ENCODE assay signal across 26 mouse cellular contexts in the genomic region with DNA sequence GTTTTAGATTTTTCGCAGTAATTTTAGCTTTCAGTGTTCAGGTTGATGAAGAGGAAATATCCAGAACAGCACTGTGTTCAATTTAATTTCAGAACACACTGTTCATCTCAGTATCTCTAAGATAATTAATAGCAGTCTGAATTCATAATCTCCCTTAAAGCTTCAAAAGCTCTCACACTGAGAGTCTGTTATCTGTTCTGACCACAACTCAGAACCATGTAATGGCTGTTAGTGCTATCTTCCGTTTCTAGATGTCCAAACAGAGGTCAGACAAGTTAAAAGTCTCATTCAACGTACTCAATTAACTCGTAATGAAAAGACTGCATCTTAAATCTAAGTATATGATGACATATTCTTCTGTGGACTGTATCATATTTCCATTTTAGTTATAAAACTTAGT.
A peak's percentile ranks its signal among the peaks of the same experiment; 100 is the strongest.
DNase-seq lines count a peak whose midpoint lies in the region; ATAC-seq and TF ChIP-seq lines count a peak whose summit lies in the region.
"Had no signal": no experiment of that assay in that cellular context is flagged by ENCODE, and none has a peak within 500 bp of the region (broad histone marks: within the 10 kb centered on the region; RNA-seq: fewer than 3 reads in every experiment).

No protein-coding gene starts in this region.

- no peaks in the 10 kb centered on the region for H3K4me1 ChIP-seq in liver, postnatal 0 days (ENCODE audit: insufficient read depth)
- no peaks in the 10 kb centered on the region for H3K4me1 ChIP-seq in cerebellum, adult 2 months (ENCODE audit: control insufficient read depth, insufficient read depth, low read length)
- H3K4me1 ChIP-seq: embryonic facial prominence, embryonic 10.5 days; embryonic facial prominence, embryonic 12.5 days; forebrain, embryonic 10.5 days; forebrain, embryonic 12.5 days had no signal

- H3K9ac ChIP-seq in liver, postnatal 0 days (replicated peaks): no peak overlapping the region
- H3K9ac ChIP-seq: embryonic facial prominence, embryonic 12.5 days; forebrain, embryonic 12.5 days had no signal

- no peak overlapping the region for H3K27ac ChIP-seq in liver, postnatal 0 days (ENCODE audit: low read depth)
- no peak overlapping the region for H3K27ac ChIP-seq in cerebellum, adult 2 months (ENCODE audit: insufficient read depth, low read length)
- H3K27ac ChIP-seq: embryonic facial prominence, embryonic 10.5 days; embryonic facial prominence, embryonic 12.5 days; forebrain, embryonic 10.5 days; forebrain, embryonic 12.5 days had no signal

- H3K9me3 ChIP-seq in liver, postnatal 0 days (ENCODE audit: low read length): no peaks in the 10 kb centered on the region
- H3K9me3 ChIP-seq: embryonic facial prominence, embryonic 10.5 days; embryonic facial prominence, embryonic 12.5 days; forebrain, embryonic 10.5 days; forebrain, embryonic 12.5 days had no signal

- H3K27me3 ChIP-seq in liver, postnatal 0 days (ENCODE audit: insufficient read depth, low read length): no peaks in the 10 kb centered on the region
- no peaks in the 10 kb centered on the region for H3K27me3 ChIP-seq in cerebellum, adult 2 months (ENCODE audit: control insufficient read depth, insufficient read depth, low read length)
- H3K27me3 ChIP-seq: CH12.LX; embryonic facial prominence, embryonic 12.5 days; forebrain, embryonic 12.5 days; Patski had no signal

- TF ChIP-seq EP300 in liver, postnatal 0 days (IDR thresholded peaks at IDR 0.05; ENCODE audit: low read depth): 0 out of 2 replicates have a peak, but pooled peaks have one; percentile 44

- 49% methylated on average over 4 of the region's 4 CpGs for WGBS in liver, postnatal 0 days (ENCODE audit: insufficient replicate concordance)
- 84% methylated on average over 4 of the region's 4 CpGs for WGBS in cerebellum, adult 2 months

- H3K36me3 ChIP-seq in liver, postnatal 0 days (replicated peaks; ENCODE audit: insufficient read depth, low read length): no peaks in the 10 kb centered on the region
- H3K36me3 ChIP-seq: embryonic facial prominence, embryonic 10.5 days; embryonic facial prominence, embryonic 12.5 days; forebrain, embryonic 10.5 days; forebrain, embryonic 12.5 days had no signal

- H3K4me3 ChIP-seq in liver, postnatal 0 days (ENCODE audit: low read depth, low read length): no peak overlapping the region
- H3K4me3 ChIP-seq in cerebellum, adult 2 months (replicated peaks; ENCODE audit: insufficient read depth, low read depth, low read length): no peak overlapping the region
- H3K4me3 ChIP-seq: embryonic facial prominence, embryonic 10.5 days; embryonic facial prominence, embryonic 12.5 days; forebrain, embryonic 10.5 days; forebrain, embryonic 12.5 days had no signal

- no peak for ATAC-seq in liver, postnatal 0 days
- 0 out of 2 replicates have a peak, but pooled peaks have one; percentile 22 for ATAC-seq in common myeloid progenitor, adult 5-6 weeks (replicated peaks; ENCODE audit: low read depth, poor library complexity, severe bottlenecking)
- ATAC-seq in megakaryocyte progenitor cell, adult 5-6 weeks (replicated peaks; ENCODE audit: poor library complexity): peak; percentile 75
- ATAC-seq: activated CD4-positive, CD25-positive, alpha-beta regulatory T cell, adult 4 months; CD4-positive, CD25-positive, alpha-beta regulatory T cell, adult 4 months; forebrain, embryonic 14.5 days; forebrain, embryonic 16.5 days; Patski had no signal

- TF ChIP-seq POLR2A in cerebellum, adult 2 months (IDR thresholded peaks at IDR 0.05; ENCODE audit: borderline replicate concordance, insufficient read depth, low read length): no peak

- no peak for DNase-seq in liver, postnatal 0 days
- no peak for DNase-seq in liver
- DNase-seq in kidney, postnatal 14 days: no peak
- no peak for DNase-seq in cerebellum, adult 2 months
- no peak for DNase-seq in layer of hippocampus, adult 11-12 months (ENCODE audit: low spot score)
- DNase-seq: adrenal gland, adult 8-10 months; adrenal gland, postnatal 14 days; adrenal gland, postnatal 36 days; B cell, adult 2 months; cerebellum, adult 11-12 months; cerebellum, adult 8-10 months; cerebellum, adult 9-11 months; cerebellum, postnatal 14 days; cerebellum, postnatal 36 days had no signal

- TF ChIP-seq CTCF in liver, postnatal 0 days (IDR thresholded peaks at IDR 0.05; ENCODE audit: low read depth): no peak
- TF ChIP-seq CTCF in cerebellum, adult 2 months (IDR thresholded peaks at IDR 0.05; ENCODE audit: borderline replicate concordance, insufficient read depth, low read depth, low read length): no peak

- H3K4me2 ChIP-seq in liver, postnatal 0 days (ENCODE audit: low read depth, low read length): no peak overlapping the region
- H3K4me2 ChIP-seq: embryonic facial prominence, embryonic 12.5 days; forebrain, embryonic 12.5 days had no signal
